Mouse (Mus musculus): ENCODE measurements around the gene Tmem200a.

DNA sequence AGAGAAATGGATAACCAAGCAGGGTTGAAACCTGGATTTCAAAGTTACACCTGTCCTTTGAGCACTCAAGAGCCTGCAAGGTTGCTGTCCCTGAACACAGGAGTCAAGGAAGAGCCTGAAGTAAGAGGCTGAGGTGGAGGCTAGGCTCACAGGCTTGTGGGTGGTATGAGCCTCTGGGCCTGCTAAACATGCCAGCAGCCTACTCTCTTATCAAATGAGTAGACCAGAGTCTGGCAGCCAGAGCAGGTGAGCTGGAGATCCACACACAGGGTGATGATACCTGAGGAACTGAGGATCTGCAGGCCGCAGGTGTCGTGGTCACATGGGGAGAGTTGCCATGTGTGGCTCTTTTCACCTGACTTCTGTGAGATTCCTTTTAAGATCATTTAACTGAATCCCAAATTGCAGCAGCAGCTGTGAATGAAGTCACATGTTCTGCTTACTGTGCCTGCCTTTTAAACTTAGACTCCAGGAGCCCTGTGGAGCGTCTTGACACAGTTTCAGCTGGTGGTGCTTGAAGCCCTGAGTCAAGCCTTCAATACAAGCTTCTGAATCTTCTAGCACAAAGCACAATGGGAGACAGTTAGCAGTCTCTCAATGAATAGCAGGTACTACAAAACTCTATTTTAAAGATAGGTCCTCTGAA is 19.1 kb downstream of the Tmem200a start:
- TF ChIP-seq POLR2A (IDR thresholded peaks at IDR 0.05; ENCODE audit: control insufficient read depth, low read depth, low read length) (no peak), CTCF (IDR thresholded peaks at IDR 0.05; ENCODE audit: control insufficient read depth, insufficient read depth, insufficient replicate concordance, low read depth, low read length) (no peak)
